Mouse (Mus musculus) regulatory T cell (primary cell): ENCODE results near the gene Tpr.

Experiments
- in situ Hi-C: fragments of 300-600 bp; cut with MboI, MseI; formaldehyde crosslinking; loops from one replicate; pipeline ENCODE4 v1.15.1; 2025; ENCODE audit warnings: high pct_unique_total_duplicates

Tpr gene

DNA sequence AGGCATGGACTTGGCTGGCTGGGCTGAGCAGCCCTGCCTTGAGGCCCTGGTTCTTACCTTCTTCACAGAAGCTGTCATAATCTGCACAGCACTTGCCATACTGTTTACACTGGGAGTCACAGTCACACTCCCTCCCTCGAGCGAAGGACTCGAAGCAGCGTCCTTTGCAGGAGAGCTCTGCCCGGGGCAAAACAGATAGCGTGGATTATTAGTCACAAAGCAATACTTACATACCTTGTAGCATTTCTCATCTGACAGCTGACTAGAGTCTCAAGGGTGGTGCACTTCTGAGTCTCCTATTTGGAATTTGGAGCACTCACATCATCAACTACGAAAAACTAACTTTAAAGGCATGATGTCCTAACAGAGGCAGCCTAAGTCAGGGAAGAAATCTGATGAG is 68.0 kb downstream of the Tpr start:
- in situ Hi-C loops, result no loop called here

DNA sequence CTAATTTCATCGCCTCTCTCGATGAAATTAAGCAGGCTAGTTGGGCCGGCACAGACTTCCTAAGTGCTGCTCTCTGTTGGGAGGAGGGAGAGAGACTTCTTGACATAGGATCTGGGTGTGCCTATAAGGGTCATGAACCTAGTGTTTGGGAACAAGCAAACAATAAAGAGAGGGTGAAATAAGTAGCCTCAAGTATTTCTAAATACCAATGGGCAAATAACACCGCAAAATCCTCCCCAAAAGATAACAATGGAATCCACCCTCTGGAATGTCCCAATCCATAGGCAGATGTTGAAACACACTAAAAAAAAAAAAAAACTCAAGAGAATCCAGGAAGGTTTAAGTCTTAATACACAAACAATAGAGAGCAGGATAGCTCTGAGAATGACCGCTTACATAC is 70.4 kb downstream of the Tpr start:
- in situ Hi-C loops, result no loop called here

DNA sequence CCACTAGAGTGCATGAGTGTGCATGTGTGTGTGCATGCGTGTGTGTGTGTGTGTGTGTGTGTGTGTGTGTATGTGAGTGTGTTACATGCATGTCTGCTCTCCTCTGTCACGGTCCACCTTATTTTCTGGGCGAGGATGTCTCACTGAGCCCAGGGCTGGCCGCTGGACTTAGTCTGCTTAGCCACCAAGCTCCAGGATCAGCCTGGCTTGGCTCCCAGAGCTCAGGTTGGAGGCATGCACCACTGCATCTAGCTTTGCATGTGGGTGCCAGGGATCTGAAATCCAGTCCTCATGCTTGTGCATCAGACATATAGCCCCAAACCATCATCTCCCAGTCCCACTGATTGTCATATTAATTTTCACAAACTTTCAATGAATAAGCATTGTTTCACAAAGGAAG is 71.1 kb downstream of the Tpr start:
- in situ Hi-C loops, result no loop called here

DNA sequence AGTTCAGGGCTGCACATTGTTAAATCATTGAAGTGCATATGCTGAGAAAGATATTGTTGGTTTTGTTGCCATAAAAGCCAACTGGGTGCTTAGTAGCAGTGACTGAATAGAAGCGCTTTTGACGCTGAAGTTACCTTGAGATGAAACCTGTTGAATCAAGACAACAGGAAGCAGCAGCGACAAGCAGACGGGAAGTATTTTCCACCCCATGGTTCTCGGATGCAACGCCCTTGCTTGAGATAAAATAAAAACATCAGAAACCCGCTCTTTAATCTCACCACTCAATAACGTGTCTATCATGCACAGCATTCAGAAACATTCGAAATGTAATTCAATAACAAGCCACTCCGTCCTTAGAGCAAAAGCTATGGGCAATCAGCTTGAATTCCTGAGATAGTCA is 72.7 kb downstream of the Tpr start:
- in situ Hi-C loops, result no loop called here

DNA sequence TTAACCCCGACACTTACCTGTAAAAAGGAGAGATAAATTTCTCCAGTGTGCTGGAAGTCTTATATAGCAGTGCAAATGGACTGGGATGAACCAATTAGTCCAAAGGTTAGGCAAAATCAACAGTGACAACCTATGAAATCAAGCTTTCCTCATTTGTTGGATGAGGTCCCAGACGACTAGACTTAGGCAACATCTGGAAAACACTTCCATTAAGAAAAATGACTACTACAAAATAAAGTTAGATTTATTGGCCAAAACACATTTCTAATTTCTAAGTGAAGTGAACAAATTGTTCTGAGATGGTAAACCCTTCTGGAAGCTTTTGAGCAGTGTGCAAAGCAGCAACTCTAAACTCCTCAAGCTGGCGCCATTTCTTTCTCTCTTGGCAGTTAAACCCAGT is 73.5 kb downstream of the Tpr start, which contains the start of gene Prg4:
Gene Prg4 (minus strand): TSS at position 34 of the 400 bp plus-strand sequence.
- in situ Hi-C loops, result no loop called here

DNA sequence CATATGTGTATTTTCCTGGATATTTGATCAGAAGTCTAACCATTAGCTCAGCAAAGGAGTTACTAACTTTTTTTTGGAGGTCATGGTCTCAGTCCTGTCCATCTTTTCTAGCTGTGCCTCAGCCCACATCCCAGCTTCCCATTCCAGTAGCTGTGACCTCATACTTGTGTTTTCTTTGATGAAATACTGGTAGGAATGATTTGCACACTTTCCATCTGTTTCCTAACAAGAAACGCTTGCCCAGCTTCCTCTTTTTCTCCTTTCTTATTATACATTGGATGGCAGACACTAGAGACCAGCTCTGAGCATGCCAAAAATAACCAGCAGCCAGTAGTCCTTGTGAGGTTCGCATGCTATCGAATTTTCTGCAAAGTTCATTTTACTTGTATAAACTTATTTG is 77.4 kb downstream of the Tpr start:
- in situ Hi-C loops, result no loop called here

DNA sequence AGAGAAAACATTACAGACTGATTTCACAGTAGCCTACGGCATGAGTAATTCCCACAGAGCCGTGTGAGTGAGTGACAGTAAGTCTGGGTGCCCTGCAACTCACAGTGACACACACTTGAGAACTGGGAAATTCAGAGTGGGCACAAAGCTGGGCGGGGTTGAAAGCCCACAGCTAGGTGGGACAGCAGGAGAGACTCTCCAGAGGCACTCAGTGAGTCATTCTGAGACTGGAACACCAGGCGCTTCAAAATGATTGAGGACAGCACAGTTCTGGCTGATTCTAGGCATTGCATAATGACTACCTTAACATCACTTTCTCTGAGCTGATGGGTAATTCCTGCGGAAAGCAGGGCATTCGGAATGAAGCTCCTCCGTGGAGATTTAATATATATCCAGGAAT is 79.9 kb downstream of the Tpr start:
- in situ Hi-C loops, result no loop called here

DNA sequence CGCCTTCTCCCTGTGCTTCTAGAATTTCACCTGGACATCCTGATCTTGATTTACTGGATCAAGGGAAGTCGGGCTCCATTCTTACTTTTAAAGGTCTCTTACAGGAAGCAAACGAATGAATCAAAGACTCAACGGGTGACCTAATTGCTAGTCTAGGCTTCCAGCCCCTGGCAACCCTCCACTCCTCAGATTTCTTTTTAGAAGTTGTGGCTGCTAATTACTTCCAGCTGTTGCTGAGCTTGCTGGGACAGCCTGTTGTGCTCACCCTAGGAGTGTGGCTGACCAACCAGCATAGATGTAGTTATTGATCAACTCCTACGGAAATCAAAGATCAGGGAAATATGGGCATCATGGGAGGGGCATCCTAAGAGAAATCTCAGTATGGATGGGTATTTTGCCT is 88.0 kb downstream of the Tpr start:
- in situ Hi-C loops, result no loop called here

DNA sequence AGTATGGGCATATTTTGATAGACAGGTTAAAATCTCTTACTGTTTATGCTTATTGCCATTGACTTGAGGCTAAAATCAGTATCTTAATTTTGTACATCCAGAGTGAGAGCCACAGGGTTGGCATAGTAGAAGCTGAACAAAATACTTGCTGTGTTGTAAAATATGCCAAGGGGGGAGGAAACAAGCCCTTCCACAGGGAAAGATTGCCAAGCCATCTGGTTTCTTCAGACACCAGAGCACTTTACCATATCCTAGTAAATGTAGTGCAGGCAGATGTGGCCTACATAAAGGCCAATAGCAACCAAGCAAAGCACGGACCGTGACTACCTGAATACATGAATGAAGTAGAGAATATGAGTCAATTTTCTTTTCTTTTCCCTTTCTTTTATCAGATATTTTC is 96.5 kb downstream of the Tpr start:
- in situ Hi-C loops, result no loop called here

DNA sequence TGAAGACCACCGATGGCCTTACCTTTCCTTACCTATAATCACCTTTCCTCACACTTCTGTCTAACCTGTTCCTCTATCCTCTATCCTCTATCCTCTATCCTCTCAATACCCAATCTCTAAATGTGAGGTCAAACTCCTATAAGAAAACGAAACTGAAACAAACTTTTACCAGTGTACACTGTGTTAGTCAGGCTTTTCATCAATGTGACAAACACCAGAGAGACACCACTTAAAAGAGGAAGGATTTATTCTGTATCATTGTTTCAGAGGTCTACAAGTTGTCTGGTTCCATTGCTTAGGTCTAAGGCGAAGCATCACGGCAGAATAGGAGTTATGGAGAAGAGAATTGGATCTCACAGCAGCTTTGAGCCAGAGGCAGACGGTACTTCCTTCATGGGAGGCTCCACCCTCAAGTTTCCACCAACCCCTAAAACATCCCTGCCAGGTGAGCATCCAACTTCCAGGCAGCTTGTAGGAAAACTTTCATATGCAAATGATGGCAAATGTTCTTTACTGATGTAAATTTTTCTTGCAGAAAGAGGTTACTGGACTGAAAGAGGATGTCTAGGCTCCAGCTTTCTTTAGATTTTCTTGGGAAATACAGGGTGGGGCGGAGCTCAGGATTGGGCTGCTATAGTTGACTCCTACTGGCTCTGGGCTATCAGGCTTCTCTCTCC is 104.1 kb downstream of the Tpr start:
- in situ Hi-C loops, result no loop called here

DNA sequence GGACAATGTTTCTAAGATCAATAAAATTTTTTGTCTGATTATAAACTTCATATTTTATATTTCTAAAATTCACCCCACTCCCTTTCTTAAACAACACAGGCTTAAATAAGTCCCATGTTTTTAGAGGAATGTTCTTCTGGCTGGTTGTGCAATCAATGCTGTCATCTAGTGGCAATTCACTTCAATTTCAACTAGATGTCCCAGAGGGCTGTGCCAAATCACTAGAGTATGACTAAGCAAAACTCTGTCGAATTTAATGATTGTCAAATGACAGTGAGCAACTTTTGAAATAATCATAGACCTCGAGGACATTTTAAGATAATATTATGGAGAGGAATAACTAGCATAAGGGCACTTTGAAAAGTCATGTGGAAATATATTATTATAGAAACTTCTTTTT is 105.1 kb downstream of the Tpr start:
- in situ Hi-C loops, result no loop called here

DNA sequence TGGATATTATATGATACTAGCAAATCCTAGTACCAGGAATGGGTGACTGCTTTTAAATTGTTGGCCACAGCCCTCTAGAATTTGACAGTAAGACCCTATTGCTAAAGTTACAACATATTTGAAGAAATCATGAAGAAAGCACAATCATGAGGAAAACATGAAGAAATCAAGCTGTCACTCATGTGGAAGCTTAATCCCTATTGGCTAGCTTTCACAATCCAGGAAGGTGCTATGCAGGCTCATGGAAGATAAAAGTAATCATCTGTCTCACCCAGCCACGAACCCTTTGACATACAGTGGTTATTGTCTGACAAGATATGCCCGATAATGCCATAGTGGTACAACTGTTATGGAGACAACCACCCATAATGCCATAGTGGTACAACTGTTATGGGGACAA is 105.5 kb downstream of the Tpr start:
- in situ Hi-C loops, result no loop called here
